In the genomic region with DNA sequence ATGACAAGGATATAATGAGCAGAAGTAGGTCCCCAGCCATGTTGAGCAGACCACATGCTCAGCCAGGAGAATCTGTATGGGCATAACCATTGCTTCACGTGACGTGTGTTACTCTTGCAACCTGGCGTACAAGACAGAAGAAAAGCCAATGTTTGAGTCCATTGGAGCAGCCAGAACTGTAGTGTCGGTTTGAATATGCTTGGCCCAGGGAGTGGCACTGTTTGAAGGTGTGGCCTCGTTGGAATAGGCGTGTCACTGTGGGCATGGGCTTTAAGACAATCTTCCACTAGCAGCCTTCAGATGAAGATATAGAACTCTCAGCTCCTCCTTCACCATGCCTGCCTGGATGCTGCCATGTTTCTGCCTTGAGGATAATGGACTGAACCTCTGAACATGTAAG, we compare ENCODE assay signal across 18 mouse cellular contexts.
"Had no signal": no experiment of that assay in that cellular context is flagged by ENCODE, and none has a peak within 500 bp of the region (broad histone marks: within the 10 kb centered on the region; RNA-seq: fewer than 3 reads in every experiment).

No protein-coding gene starts in this region.

- H3K27ac ChIP-seq: intestine, embryonic 15.5 days; limb, embryonic 13.5 days; macrophage; midbrain, embryonic 12.5 days; midbrain, embryonic 15.5 days; neural tube, embryonic 12.5 days; neural tube, embryonic 15.5 days; stomach, postnatal 0 days had no signal

- H3K9ac ChIP-seq: intestine, embryonic 15.5 days; limb, embryonic 13.5 days; midbrain, embryonic 12.5 days; midbrain, embryonic 15.5 days; neural tube, embryonic 12.5 days; neural tube, embryonic 15.5 days had no signal

- H3K4me3 ChIP-seq: intestine, embryonic 15.5 days; limb, embryonic 13.5 days; midbrain, embryonic 12.5 days; midbrain, embryonic 15.5 days; neural tube, embryonic 12.5 days; neural tube, embryonic 15.5 days had no signal

- H3K9me3 ChIP-seq: intestine, embryonic 15.5 days; limb, embryonic 13.5 days; midbrain, embryonic 12.5 days; midbrain, embryonic 15.5 days; neural tube, embryonic 12.5 days; neural tube, embryonic 15.5 days had no signal

- H3K4me2 ChIP-seq: intestine, embryonic 15.5 days; limb, embryonic 13.5 days; midbrain, embryonic 12.5 days; midbrain, embryonic 15.5 days; neural tube, embryonic 12.5 days; neural tube, embryonic 15.5 days had no signal

- H3K27me3 ChIP-seq: intestine, embryonic 15.5 days; limb, embryonic 13.5 days; neural tube, embryonic 12.5 days; neural tube, embryonic 15.5 days had no signal

- H3K36me3 ChIP-seq: intestine, embryonic 15.5 days; limb, embryonic 13.5 days; midbrain, embryonic 12.5 days; midbrain, embryonic 15.5 days; neural tube, embryonic 12.5 days; neural tube, embryonic 15.5 days had no signal

- ATAC-seq: intestine, embryonic 15.5 days; midbrain, embryonic 15.5 days had no signal

- DNase-seq: kidney, adult 18-20 months; kidney, postnatal 14 days; kidney, postnatal 4 days; left cerebral cortex, postnatal 4 days; lung, adult 2 months; retina, postnatal 1 day; right cerebral cortex, postnatal 25 days; thymus, adult 2 months; thymus, postnatal 14 days; thymus, postnatal 4 days had no signal
